Mouse (Mus musculus) myocyte (in vitro differentiated cells): ENCODE results near the gene Lmtk2.

ENCODE experiments used
- E2F4 ChIP-seq: IDR thresholded peaks from one replicate; pipeline ENCODE4 v1.6.1; 2011; ENCODE audit warnings: mild to moderate bottlenecking, control low read depth, moderate library complexity; ENCODE audit not compliant: insufficient read depth
- MAX ChIP-seq: IDR thresholded peaks from one replicate; pipeline ENCODE4 v1.6.1; 2011; ENCODE audit warnings: low read depth, mild to moderate bottlenecking, control low read depth
- MYOG ChIP-seq, 3 experiments: IDR thresholded peaks; one replicate each; pipeline ENCODE4 v1.6.1; 2011; ENCODE audit warnings: control low read depth in 2 of 3, low read depth in 2 of 3, mild to moderate bottlenecking in 2 of 3; ENCODE audit not compliant: insufficient read length in 2 of 3, control insufficient read depth in 1 of 3, insufficient read depth in 1 of 3
- POLR2A ChIP-seq: IDR thresholded peaks from one replicate; pipeline ENCODE4 v1.6.1; 2011; ENCODE audit warnings: low read depth, mild to moderate bottlenecking, control low read depth, moderate library complexity; ENCODE audit not compliant: insufficient read length
- POLR2AphosphoS2 ChIP-seq: IDR thresholded peaks from one replicate; pipeline ENCODE4 v1.6.1; 2011; ENCODE audit warnings: low read depth, control low read depth; ENCODE audit not compliant: insufficient read length
- REST ChIP-seq: IDR thresholded peaks from one replicate; pipeline ENCODE4 v1.6.1; 2011; ENCODE audit warnings: mild to moderate bottlenecking, control low read depth, moderate library complexity; ENCODE audit not compliant: insufficient read depth, insufficient read length

GRCm38 (mm10) chr5:144181249-144181648, 81.0 kb downstream of the Lmtk2 start:
- no peak for TF ChIP-seq E2F4
- no peak for TF ChIP-seq MAX
- TF ChIP-seq POLR2A, result no peak
- TF ChIP-seq MYOG (IDR thresholded peaks at IDR 0.05; ENCODE audit: control insufficient read depth in 1 of 3, insufficient read depth in 1 of 3, insufficient read length in 2 of 3, low read depth in 2 of 3), result no peak
- no peak for TF ChIP-seq REST
- no peak for TF ChIP-seq POLR2AphosphoS2
